7 mouse cellular contexts compared by ENCODE assay signal in the genomic region with DNA sequence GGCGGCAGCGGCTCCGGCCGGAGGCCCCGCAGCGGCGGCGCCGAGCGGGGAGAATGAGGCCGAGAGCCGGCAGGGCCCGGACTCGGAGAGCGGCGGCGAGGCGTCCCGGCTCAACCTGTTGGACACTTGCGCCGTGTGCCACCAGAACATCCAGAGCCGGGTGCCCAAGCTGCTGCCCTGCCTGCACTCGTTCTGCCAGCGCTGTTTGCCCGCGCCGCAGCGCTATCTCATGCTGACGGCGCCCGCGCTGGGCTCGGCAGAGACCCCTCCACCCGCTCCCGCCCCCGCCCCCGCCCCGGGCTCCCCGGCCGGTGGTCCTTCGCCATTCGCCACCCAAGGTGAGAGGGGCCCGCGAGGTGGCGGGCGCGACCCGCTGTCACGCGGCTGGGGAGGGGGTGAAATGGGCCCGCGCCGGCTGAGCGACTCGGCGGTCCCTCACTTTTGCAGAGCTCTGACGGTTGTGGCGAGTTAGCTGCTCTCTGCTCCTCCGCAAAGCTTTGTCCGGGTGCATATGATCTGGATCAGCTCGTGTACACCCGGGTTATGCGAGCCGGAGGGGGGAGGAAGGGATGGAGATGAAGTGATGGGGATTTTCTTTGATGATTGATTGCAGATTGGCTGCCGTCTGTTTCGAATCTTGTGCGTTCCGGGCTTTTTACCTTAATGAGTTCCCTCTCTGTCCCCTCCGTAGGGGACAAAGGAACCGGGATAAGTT. TPM values are rescaled to one million over a fixed set of nuclear protein-coding genes. Genes with fewer than 3 reads are reported as not detected.
A peak's percentile ranks its signal among the peaks of the same experiment; 100 is the strongest.
DNase-seq lines count a peak whose midpoint lies in the region; ATAC-seq and TF ChIP-seq lines count a peak whose summit lies in the region.

No protein-coding gene starts in this region.

- intact Hi-C loops in gastrocnemius, postnatal 14 days (cut with DNase I; ENCODE audit: low total_unique reads): no loop called here

- no peak for TF ChIP-seq POLR2A in small intestine, adult 2 months (IDR thresholded peaks at IDR 0.05; ENCODE audit: low read depth, low read length)

- 1% methylated on average over 70 of the region's 70 CpGs for WGBS in intestine, embryonic 14.5 days
- WGBS in limb, embryonic 11.5 days: under 1% methylated on average over 59 of the region's 70 CpGs
- WGBS in midbrain, embryonic 12.5 days: under 1% methylated on average over 57 of the region's 70 CpGs
- WGBS in small intestine, adult 2 months: under 1% methylated on average over 70 of the region's 70 CpGs

- H3K27me3 ChIP-seq in intestine, embryonic 14.5 days (replicated peaks; ENCODE audit: control insufficient read depth, insufficient read depth, low read length): no peaks in the 10 kb centered on the region
- no peaks in the 10 kb centered on the region for H3K27me3 ChIP-seq in limb, embryonic 11.5 days (ENCODE audit: control insufficient read depth, insufficient read depth, low read length)
- H3K27me3 ChIP-seq in midbrain, embryonic 12.5 days: no peaks in the 10 kb centered on the region
- H3K27me3 ChIP-seq in small intestine, adult 2 months (ENCODE audit: control insufficient read depth, insufficient read depth, low read length): no peaks in the 10 kb centered on the region

- H3K9me3 ChIP-seq in intestine, embryonic 14.5 days (ENCODE audit: control insufficient read depth, low read length): peaks cover 40% of the 10 kb centered on the region
- H3K9me3 ChIP-seq in limb, embryonic 11.5 days (ENCODE audit: control insufficient read depth, low read length): peaks cover 17% of the 10 kb centered on the region
- peaks cover 40% of the 10 kb centered on the region for H3K9me3 ChIP-seq in midbrain, embryonic 12.5 days

- H3K36me3 ChIP-seq in intestine, embryonic 14.5 days (ENCODE audit: control insufficient read depth, insufficient read depth, low read length): peaks cover 3% of the 10 kb centered on the region; the same call in 1 of the 2 replicates
- H3K36me3 ChIP-seq in limb, embryonic 11.5 days (ENCODE audit: control insufficient read depth, insufficient read depth, low read length): peaks cover 3% of the 10 kb centered on the region
- peaks cover 38% of the 10 kb centered on the region for H3K36me3 ChIP-seq in midbrain, embryonic 12.5 days
- H3K36me3 ChIP-seq in small intestine, adult 2 months (ENCODE audit: control insufficient read depth, insufficient read depth, low read length): peaks cover 2% of the 10 kb centered on the region; the same call in 1 of the 2 replicates

- no peaks in the 10 kb centered on the region for H3K4me1 ChIP-seq in intestine, embryonic 14.5 days (replicated peaks; ENCODE audit: control insufficient read depth, insufficient read depth, low read length)
- no peaks in the 10 kb centered on the region for H3K4me1 ChIP-seq in limb, embryonic 11.5 days (ENCODE audit: control insufficient read depth, insufficient read depth, low read length)
- no peaks in the 10 kb centered on the region for H3K4me1 ChIP-seq in midbrain, embryonic 12.5 days
- no peaks in the 10 kb centered on the region for H3K4me1 ChIP-seq in small intestine, adult 2 months (ENCODE audit: control insufficient read depth, insufficient read depth, insufficient read length, low read length)

- H3K9ac ChIP-seq in intestine, embryonic 14.5 days (ENCODE audit: low read length): peak overlapping the region; percentile 96
- H3K9ac ChIP-seq in limb, embryonic 11.5 days (ENCODE audit: low read length): peak overlapping the region; percentile 97
- peak overlapping the region; percentile 95 for H3K9ac ChIP-seq in midbrain, embryonic 12.5 days (replicated peaks)

- peak overlapping the region; percentile 50 for H3K4me2 ChIP-seq in intestine, embryonic 14.5 days (ENCODE audit: low read length)
- H3K4me2 ChIP-seq in limb, embryonic 11.5 days (ENCODE audit: low read depth, severe bottlenecking): peak overlapping the region; percentile 38
- H3K4me2 ChIP-seq in midbrain, embryonic 12.5 days (replicated peaks): peak overlapping the region; percentile 47

- H3K4me3 ChIP-seq in intestine, embryonic 14.5 days (ENCODE audit: low read depth, low read length): peak overlapping the region; percentile 90
- peak overlapping the region; percentile 87 for H3K4me3 ChIP-seq in limb, embryonic 11.5 days (ENCODE audit: low read depth, low read length)
- H3K4me3 ChIP-seq in midbrain, embryonic 12.5 days: peak overlapping the region; percentile 95
- peak overlapping the region; percentile 93 for H3K4me3 ChIP-seq in small intestine, adult 2 months (ENCODE audit: low read depth, low read length)

- ATAC-seq in intestine, embryonic 14.5 days (replicated peaks; ENCODE audit: low FRiP score, low TSS enrichment, low read depth): peak; percentile 65
- ATAC-seq in limb, embryonic 11.5 days (ENCODE audit: insufficient number of reproducible peaks, low FRiP score, low TSS enrichment, low read depth): peak; percentile 44
- ATAC-seq in midbrain, embryonic 12.5 days (ENCODE audit: low FRiP score, low read depth): peak; percentile 57

- peak overlapping the region; percentile 99 for H3K27ac ChIP-seq in intestine, embryonic 14.5 days (ENCODE audit: low read depth)
- H3K27ac ChIP-seq in limb, embryonic 11.5 days (replicated peaks; ENCODE audit: low read depth, low read length): peak overlapping the region; percentile 98
- peak overlapping the region; percentile 99 for H3K27ac ChIP-seq in midbrain, embryonic 12.5 days (replicated peaks)
- peak overlapping the region; percentile 77 for H3K27ac ChIP-seq in small intestine, adult 2 months (ENCODE audit: insufficient read depth, low read depth, low read length)

- DNase-seq in ZHBTc4 (ENCODE audit: low read depth, low spot score): peak; percentile 78
- peak; percentile 65 for DNase-seq in embryo, embryonic 10 days (ENCODE audit: low spot score)
- DNase-seq in gastrocnemius, postnatal 14 days: peak; percentile 44
- DNase-seq in intestine, embryonic 14.5 days (ENCODE audit: low spot score): peak; percentile 88
- DNase-seq in limb, embryonic 11.5 days (ENCODE audit: low spot score): peak; percentile 82

- TF ChIP-seq CTCF in small intestine, adult 2 months (IDR thresholded peaks at IDR 0.05; ENCODE audit: extremely low read depth, insufficient read length, insufficient replicate concordance, low read depth, low read length): no peak

RNA-seq across cellular contexts. Expression of a gene that starts 0.7 kb away (rescaled TPM):
- 10 to 100 TPM; 20.4 to 26.3 TPM for total RNA-seq in gastrocnemius, postnatal 14 days (2021)
- 19.6 and 19.7 TPM in 2 replicates for polyA plus RNA-seq in intestine, embryonic 14.5 days (2014; fragmentation: Nextera tagmentation; extraction: Ambion mirVana)
- polyA plus RNA-seq in limb, embryonic 11.5 days (2014; fragmentation: Nextera tagmentation; extraction: Ambion mirVana): 29.6 and 31.0 TPM in 2 replicates
- polyA plus RNA-seq in midbrain, embryonic 12.5 days (2016; fragmentation: Nextera tagmentation; extraction: Ambion mirVana): 43.2 and 49.4 TPM in 2 replicates
- 4.5 and 8.7 TPM in 2 replicates for polyA plus RNA-seq in small intestine, adult 2 months (2012; rRNA removed)

Comparison
In these comparisons a context has a peak if more than half of its experiments do, and no peak if none do; other contexts are left out.
1. Peak in every context shown above with its lines: DNase-seq, ATAC-seq, H3K4me3 ChIP-seq and H3K27ac ChIP-seq.